Mouse (Mus musculus): Measurements from ENCODE around the gene Zfp36l1. TPM values are rescaled to one million over a fixed set of nuclear protein-coding genes. Genes with fewer than 3 reads are reported as not detected.

Gene Zfp36l1
- total RNA-seq, 2 experiments from 2014 or later, result 32.7 to 39.2 TPM

GRCm38 (mm10) chr12:80083133-80083821 is 29.5 kb downstream of the Zfp36l1 start:
- Histone ChIP-seq H3K4me3 (no peak overlapping the region), H3K27ac (peak overlapping the region; percentile 33)
- no peak for DNase-seq (ENCODE audit: extremely low spot score in 1 of 2, low spot score in 2 of 2)
- no peak for TF ChIP-seq CTCF (IDR thresholded peaks at IDR 0.05)
- intact Hi-C loops (cut with DNase I), result no loop called here

DNA sequence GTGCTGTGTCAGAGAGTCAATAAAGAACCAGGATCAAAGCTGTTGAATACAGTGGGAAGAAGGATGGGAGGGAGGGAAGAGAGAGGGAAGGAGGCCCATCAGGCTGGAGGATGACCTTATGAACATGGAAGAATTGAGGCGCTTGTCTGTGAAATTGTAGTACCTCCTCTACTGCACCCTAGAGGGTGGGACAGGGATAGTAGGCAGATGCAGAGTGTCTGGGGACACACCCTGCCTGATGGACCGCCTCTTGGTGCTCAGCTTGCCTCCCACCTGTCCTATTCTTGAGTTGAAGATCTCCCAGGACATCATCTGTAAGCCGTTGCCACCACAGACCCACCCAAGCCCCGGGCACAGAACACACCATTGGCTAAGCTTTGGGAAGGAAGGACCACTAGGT is 30.1 kb downstream of the Zfp36l1 start:
- Histone ChIP-seq H3K27ac (no peak overlapping the region), H3K4me3 (no peak overlapping the region)
- no peak for DNase-seq (ENCODE audit: extremely low spot score in 1 of 2, low spot score in 2 of 2)
- TF ChIP-seq CTCF (IDR thresholded peaks at IDR 0.05), result no peak
- intact Hi-C loops (cut with DNase I), result no loop called here

DNA sequence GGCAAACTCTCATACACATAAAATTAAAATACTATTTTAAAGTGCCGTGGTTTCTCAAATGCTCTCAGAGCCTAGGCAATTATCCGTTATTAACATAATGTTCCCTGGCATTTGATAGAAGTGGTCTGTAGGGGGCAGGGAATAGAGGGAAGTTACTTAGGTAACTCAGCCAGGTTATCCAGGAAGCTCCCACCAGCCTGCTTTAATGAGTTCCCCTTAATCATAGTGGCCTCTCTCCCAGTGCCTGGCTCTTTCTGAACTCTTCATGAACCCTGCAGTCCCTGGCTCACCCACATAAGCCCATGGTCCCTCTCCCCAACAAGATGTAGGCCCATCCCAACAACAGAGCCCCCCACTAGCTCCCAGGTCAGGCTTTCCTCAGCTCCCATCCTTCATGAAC is 31.4 kb downstream of the Zfp36l1 start:
- H3K27ac ChIP-seq, result no peak overlapping the region
- no peak for DNase-seq (ENCODE audit: extremely low spot score in 1 of 2, low spot score in 2 of 2)
- TF ChIP-seq CTCF (IDR thresholded peaks at IDR 0.05), result no peak
- intact Hi-C loops (cut with DNase I), result no loop called here
- H3K4me3 ChIP-seq, result no peak overlapping the region

GRCm38 (mm10) chr12:80079937-80080336 is 32.9 kb downstream of the Zfp36l1 start:
- intact Hi-C loops (cut with DNase I), result no loop called here
- no peak overlapping the region for H3K27ac ChIP-seq
- no peak overlapping the region for H3K4me3 ChIP-seq
- no peak for DNase-seq (ENCODE audit: extremely low spot score in 1 of 2, low spot score in 2 of 2)
- no peak for TF ChIP-seq CTCF (IDR thresholded peaks at IDR 0.05)

DNA sequence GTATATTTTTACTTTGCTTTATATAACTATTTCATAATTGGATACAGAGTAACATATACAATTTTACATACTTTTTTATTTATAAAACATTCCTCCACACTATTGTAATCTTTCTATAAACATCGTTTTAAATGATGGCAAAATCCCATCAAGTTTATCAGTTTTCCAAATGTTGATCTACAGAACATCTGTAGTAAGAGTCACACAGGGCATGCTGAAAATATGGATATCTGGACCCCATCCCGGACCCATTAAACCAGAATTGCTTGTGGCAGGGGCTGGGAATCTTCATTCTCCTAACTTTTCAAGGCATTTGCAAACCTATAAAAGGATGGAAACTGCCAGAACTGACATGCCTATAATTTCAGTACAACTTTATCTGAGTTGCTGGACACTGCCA is 38.5 kb downstream of the Zfp36l1 start:
- no peak overlapping the region for H3K27ac ChIP-seq
- intact Hi-C loops (cut with DNase I), result no loop called here
- no peak overlapping the region for H3K4me3 ChIP-seq
- no peak for TF ChIP-seq CTCF (IDR thresholded peaks at IDR 0.05)
- DNase-seq (ENCODE audit: extremely low spot score in 1 of 2, low spot score in 2 of 2), result no peak

DNA sequence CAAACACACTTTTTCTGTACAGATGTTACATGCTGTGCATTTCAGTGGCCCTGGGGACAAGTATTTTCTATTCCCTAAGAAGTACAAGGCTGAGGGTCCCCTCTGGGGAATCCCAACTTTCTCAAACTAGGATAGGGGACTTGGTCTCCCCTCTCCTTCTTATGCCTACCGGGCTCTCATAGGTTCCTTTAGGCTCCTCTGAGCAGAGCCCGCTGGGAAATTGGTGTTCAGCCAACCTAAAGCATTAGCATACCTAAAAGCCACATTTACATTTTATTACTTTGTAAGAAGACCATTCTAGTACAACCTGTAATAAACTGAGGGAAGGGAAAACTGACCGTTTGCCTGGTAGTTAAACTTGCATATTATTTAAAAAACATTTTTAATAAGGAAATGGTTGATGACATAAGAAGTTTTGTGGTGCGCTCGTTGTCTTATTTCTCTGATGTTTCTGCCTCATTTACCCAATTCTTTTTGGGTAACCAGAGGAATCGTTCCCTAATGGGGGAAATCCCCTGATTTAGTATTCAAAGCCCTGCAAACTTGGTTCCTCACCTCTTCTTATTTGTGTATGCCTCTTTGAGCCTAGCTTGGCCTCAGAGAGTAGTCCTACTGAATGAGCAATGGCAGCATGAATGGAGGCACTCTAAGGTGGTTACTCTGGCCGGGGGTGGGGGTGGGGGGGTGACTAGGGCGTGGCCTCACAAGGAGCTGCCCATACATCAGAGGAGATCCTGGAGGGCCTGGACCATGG is 42.1 kb downstream of the Zfp36l1 start:
- DNase-seq (ENCODE audit: extremely low spot score in 1 of 2, low spot score in 2 of 2), result no peak
- Histone ChIP-seq H3K4me3 (no peak overlapping the region), H3K27ac (no peak overlapping the region)
- TF ChIP-seq CTCF (IDR thresholded peaks at IDR 0.05), result no peak
- intact Hi-C loops (cut with DNase I), result no loop called here

- H3K4me3 ChIP-seq, result no peak overlapping the region
- no peak for TF ChIP-seq CTCF (IDR thresholded peaks at IDR 0.05)
- no peak for DNase-seq (ENCODE audit: extremely low spot score in 1 of 2, low spot score in 2 of 2)
- intact Hi-C loops (cut with DNase I), result no loop called here
- H3K27ac ChIP-seq, result no peak overlapping the region
These were observed 43.8 kb downstream of the Zfp36l1 start for GRCm38 (mm10) chr12:80069040-80069439.

DNA sequence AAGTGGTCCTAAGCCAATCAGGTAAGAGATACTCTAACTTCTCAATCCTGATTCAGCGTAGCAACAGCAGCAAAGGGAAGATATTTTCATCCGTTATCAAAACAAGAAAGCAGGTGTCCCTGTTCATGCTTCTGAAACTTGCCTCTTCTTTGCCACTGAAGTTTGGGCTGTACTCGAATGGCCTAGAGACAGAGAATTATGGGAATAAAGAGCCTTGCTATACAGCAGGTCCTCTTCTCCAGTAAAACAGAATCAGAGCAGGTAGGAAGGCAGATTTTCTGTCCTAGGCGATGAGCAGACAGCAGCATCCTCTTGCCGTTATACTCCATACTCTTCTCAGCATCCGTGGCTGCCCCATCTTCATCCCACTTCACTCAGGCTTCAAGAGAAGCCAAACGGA is 44.8 kb downstream of the Zfp36l1 start:
- Histone ChIP-seq H3K4me3 (no peak overlapping the region), H3K27ac (no peak overlapping the region)
- intact Hi-C loops (cut with DNase I), result no loop called here
- no peak for TF ChIP-seq CTCF (IDR thresholded peaks at IDR 0.05)
- no peak for DNase-seq (ENCODE audit: extremely low spot score in 1 of 2, low spot score in 2 of 2)

DNA sequence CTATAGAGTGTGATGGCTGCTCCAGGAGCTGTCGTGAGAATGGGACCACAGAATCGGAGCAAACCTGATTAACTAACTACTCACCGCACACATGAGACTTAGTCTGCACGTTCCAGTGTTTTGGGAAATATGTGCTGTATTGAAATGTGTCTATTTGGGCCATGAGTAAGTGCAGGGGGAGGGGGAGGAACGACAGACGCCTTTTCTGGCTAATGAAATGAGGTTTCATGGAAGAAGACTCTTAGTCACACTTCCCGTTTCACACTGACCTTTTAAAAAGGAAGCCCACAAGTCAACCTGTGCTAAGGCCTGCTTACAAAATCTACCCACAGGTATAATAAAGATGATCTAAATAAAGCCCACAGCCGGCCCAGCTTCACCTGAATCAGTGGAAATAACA is 47.8 kb downstream of the Zfp36l1 start:
- intact Hi-C loops (cut with DNase I), result no loop called here
- no peak overlapping the region for H3K4me3 ChIP-seq
- no peak for TF ChIP-seq CTCF (IDR thresholded peaks at IDR 0.05)
- no peak for DNase-seq (ENCODE audit: extremely low spot score in 1 of 2, low spot score in 2 of 2)
- no peak overlapping the region; the same call in 1 of the 2 replicates for H3K27ac ChIP-seq

DNA sequence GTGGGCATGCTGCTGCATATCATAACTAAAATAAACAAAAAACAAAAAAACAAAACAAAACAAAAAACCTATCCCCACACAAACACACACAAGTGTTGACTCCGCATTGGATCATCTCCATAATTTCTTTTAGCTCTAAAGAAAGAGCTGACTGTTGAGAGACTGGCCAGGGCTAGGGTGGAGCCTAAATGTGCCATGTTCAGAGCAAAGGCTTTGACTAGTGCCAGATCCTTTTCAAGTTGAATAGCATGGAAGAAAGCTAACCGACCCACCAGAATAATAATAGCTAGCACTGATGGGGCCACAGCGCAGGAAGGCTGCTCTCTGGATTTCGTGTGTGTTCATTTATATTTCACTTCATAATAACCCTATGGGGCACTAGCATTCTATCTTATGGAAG is 48.5 kb downstream of the Zfp36l1 start:
- TF ChIP-seq CTCF (IDR thresholded peaks at IDR 0.05), result no peak
- DNase-seq (ENCODE audit: extremely low spot score in 1 of 2, low spot score in 2 of 2), result no peak
- intact Hi-C loops (cut with DNase I), result no loop called here
- H3K4me3 ChIP-seq, result no peak overlapping the region
- H3K27ac ChIP-seq, result peak overlapping the region; percentile 56; the same call in 1 of the 2 replicates

GRCm38 (mm10) chr12:80063402-80064150 is 49.2 kb downstream of the Zfp36l1 start:
- no peak for TF ChIP-seq CTCF (IDR thresholded peaks at IDR 0.05)
- Histone ChIP-seq H3K4me3 (no peak overlapping the region), H3K27ac (peak overlapping the region; percentile 56; the same call in 1 of the 2 replicates)
- intact Hi-C loops (cut with DNase I), result no loop called here
- DNase-seq (ENCODE audit: extremely low spot score in 1 of 2, low spot score in 2 of 2), result no peak
